Mouse (Mus musculus): ENCODE measurements around the gene Kirrel3. TPM values are rescaled to one million over a fixed set of nuclear protein-coding genes. Genes with fewer than 3 reads are reported as not detected.

Kirrel3 gene
- total RNA-seq, 2 experiments from 2014 or later: 1.8 TPM

DNA sequence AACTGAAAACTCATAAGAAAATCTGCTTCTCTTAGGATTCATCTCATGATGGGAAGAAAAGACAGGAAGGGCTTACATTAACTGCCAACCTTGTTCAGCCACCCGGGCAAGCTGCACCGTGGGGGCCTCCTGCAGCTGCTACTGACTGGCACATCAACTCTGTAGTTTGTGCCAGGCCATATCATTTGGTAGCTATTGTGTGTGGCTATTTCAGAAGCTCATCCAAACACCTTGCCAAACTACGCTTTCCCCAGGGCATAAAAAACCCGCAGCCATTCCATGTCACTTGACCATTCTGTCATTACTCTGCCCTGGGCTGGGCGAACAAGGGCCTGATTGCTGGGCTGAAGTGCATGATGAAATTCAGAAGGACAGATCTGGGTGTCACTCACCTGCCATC is 453.9 kb downstream of the Kirrel3 start:
- DNase-seq (ENCODE audit: low spot score in 2 of 2): no peak

DNA sequence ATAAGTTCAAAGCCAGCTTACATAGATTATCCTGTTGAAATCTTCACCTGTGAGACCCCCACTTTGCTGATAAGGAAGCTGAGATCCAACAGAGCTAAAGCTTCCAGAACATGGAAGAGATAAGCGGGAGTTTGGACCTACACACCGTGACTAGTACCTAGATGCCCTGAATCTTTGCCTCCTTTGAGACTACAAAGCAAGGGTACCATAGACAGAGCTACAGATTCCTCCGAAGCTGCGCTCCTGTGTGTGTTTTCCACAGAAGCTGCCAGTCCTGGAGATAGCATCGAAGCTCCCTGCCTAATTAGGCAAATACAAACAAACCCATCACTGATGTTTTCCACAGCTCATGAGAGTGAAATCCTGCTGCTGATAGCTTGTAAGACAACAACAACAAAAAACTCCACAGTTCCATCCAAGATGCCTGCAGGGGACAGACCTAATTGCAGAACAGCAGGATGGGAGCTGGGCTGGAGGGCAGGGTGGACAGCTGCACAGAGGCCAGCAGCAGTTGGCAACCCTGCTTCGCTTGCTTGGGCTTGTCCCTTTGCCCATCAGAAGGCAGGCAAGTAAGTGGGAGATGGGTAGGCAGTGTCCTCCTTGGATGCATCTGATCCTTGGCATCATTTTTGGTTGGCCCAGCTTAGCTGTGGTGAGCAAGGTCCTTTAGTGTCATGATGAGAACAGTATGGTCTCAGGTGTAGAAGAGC is 456.6 kb downstream of the Kirrel3 start:
- DNase-seq (ENCODE audit: low spot score in 2 of 2): no peak

- no peak for DNase-seq (ENCODE audit: low spot score in 2 of 2)
Measured at GRCm38 (mm10) chr9:34942996-34943395, 457.3 kb downstream of the Kirrel3 start.

DNA sequence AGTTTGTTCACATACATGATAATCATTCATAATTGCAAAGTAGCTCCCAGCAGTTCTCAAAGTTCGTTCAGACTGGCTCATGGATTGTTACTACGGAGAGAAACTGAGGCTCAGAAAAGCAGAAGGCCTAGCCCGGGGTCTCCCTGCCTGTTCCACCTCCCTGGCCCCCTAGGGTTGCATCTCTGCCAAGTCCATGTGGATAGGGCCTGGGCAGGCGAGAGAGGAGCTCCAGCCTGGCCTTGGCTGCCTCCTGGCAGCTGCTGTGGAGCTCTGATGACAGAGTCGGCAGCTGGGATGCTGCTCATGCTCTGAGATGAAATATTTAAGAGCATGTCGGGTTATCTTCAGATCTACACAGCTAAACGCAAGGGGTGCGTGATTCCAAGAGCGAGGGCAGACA is 459.6 kb downstream of the Kirrel3 start:
- no peak for DNase-seq (ENCODE audit: low spot score in 2 of 2)

GRCm38 (mm10) chr9:34947258-34947657 is 461.6 kb downstream of the Kirrel3 start:
- DNase-seq (ENCODE audit: low spot score in 2 of 2): no peak

DNA sequence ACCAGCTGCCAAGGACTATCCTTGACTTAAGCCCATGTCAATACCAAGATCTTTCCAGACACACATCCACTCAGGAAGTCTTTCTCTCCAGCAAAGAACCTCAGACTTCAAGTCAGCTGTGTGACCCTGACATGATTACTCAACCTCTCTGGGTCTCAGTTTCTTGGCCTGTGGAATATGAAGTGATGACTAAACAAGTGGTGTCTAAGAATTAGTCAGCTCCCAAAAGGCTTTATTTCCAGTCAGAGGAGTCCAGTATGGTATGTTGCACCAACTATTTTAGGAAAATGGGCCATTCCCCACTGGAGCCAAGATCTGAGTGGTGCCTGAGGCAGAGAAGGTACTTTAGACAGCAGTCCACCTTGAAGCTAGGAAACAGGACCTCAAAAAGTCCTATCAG is 462.0 kb downstream of the Kirrel3 start:
- no peak for DNase-seq (ENCODE audit: low spot score in 2 of 2)

DNA sequence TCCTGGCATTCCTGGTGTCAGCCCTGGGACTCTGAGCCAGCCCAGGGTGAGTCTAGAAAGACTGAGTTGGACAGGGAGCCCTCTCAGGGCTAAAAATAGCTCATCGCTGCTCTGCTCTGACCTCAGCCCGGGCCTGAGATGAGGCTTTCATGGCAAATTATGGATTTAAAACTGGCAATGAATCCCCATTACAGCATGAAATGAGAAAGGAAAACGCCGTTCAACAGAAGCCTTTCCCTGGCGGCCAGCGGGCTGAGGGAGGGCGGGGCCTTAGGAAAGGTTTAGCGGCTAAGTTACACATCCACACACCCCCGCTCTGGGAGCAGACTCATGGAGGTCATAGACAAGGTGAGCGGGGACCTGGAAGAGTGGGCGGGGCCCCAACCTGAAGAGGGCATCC is 467.7 kb downstream of the Kirrel3 start:
- no peak for DNase-seq (ENCODE audit: low spot score in 2 of 2)

GRCm38 (mm10) chr9:34954212-34954611 is 468.5 kb downstream of the Kirrel3 start:
- no peak for DNase-seq (ENCODE audit: low spot score in 2 of 2)

DNA sequence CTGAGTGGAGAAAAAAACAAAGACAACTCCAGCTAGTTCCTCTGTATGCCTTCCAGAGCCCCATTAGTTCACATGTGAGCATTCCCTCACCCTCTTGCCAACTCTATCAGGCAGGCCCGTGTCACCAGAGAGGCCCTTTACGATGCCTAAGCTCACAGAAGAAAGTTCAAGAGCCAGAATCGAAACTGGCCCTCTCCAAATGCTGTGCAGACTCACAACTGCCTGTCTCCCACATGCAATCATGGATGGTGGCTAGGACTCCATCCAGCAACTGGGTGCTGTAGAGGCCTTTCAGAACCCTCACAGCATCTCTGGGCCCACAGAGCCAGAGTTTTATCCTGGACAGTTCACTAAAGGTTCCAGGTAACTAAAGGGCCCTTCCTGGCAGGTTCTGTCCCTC is 470.8 kb downstream of the Kirrel3 start:
- DNase-seq (ENCODE audit: low spot score in 2 of 2): no peak

DNA sequence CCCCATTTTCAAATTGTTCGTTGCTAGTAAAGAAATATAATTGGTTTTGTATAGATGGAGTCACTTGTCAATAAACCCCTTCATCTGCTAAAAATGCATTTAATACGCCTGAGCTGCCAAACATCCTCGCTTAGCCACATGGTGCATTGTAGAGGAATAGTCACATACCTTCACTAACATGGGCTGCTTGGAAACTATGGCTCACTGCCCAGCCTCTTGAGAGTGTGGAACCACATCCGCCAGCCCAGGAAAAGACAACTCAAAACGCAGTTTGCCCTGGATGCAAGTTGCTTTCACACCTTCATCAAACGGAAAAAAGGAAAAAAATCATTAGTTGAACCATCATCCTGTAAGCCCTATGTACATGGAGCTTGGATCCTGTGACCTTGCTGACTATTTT is 472.0 kb downstream of the Kirrel3 start:
- DNase-seq (ENCODE audit: low spot score in 2 of 2): no peak

- no peak for DNase-seq (ENCODE audit: low spot score in 2 of 2)
Measured at GRCm38 (mm10) chr9:34958183-34958830, 472.6 kb downstream of the Kirrel3 start.

DNA sequence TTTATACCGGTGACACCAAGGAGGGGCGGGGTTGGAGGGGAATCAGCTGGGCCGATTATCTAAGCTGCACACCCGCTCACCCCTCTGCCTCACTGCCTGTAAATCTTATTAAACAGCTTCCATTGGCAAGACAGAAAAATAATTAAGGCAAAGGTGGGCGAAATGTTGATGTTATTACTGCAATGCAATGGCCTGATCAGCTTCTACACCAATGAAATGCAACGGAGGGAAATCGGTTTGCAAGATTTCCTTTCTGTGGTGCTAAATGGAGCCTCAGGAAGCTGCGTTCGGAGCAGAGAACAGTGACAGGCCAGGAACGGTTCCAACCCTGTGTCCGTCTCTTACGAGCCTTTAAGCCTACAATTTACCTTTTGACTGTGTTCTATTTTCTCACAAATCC is 475.0 kb downstream of the Kirrel3 start:
- DNase-seq (ENCODE audit: low spot score in 2 of 2): no peak

- DNase-seq (ENCODE audit: low spot score in 2 of 2): no peak
Measured at GRCm38 (mm10) chr9:34961171-34961570, 475.5 kb downstream of the Kirrel3 start.

DNA sequence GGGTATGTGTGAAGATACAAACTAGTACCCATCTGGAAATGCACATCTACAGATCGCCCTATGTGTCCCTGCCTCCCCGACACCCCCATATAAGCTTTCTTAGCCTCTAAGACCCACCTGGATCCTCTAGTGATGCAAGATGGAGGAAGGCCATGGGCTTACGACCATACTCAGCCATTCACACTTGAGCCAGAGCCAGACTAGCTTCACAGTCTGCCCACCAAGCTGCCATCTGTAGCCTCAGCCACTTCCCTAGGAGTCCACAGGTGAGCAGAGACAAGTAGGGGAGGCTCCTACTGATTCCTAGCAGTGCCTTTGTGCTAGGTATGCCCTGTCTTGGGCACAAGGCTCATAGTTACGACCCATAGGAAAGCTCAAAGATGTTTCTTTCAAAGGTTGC is 476.6 kb downstream of the Kirrel3 start:
- no peak for DNase-seq (ENCODE audit: low spot score in 2 of 2)

DNA sequence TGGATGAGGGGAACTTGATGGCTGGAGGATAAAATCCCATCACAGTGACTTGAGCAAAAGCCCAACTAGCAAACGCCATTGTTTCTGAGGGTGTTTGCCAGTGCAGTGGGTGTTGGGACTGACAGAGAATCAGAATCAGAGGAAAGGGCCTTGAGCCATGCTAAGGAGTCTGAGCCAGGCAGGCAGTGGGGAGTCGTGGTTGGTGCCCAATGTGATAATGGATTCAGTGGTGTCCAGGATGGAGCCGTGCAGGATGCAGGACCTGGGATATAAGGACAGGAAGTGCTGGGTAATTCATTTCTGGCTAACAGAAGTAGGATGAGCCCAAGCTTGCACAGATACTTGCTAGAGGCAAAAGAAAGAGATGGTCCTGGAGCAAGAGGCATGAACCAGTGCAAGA is 477.9 kb downstream of the Kirrel3 start:
- DNase-seq (ENCODE audit: low spot score in 2 of 2): no peak

DNA sequence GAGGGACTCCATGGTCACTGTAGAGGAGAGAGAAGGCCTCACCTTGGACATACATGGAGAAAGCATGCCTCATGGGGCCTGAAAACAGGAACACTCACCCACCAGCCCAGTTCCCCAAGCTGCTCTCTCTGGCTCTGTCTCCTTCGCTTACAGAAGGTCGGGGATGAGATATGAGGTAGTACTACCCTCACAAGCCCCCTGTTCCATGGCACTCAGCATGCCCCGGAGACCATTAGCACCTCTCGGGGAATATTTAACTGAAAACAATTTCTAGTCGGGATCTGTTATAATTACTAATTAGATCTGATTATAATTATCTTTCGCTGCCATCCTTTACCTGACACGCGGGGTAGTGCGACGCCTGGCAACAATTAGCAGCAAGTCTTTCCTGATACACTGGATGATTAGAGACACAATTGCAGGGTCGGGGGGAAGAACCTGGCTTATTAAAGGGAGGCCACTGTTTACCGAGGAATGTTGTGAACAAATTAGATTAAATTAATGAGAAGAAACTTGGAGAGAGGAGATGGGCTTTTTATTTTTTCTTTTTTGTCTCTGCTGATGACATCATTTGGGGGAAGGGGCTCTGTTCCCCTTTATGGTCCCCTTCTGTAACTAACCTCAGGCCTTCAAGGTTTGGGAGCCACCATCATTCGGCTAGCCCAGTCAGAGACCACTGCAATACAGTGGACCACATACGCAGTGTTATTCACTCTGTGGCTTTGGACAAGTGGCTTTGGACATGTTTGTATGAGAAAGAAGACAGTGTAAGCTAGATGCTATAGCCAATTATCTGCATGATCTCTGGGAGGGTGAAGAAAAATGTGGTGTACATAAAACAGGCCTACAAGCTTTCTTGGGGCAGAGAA is 478.7 kb downstream of the Kirrel3 start:
- no peak for DNase-seq (ENCODE audit: low spot score in 2 of 2)

GRCm38 (mm10) chr9:34965041-34965415 is 479.3 kb downstream of the Kirrel3 start:
- DNase-seq (ENCODE audit: low spot score in 2 of 2): no peak

DNA sequence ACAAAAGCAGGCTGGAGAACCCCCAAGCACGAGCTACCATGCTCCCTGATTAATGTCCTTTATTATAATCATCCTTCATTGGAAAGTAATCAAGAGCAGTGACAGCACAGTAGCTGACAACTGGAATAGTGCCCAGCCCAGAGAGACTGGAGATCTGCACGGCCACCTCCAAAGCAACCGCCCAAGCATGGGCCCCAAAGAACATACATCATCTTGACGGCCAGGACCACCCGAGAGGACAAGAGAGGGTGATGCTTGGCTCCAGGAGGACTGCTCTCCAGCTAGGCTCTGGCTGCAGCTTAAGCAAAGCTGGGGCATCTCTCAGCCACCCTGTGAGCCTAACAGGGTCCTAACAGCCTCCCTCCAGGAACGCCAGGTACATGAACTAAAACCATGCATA is 482.1 kb downstream of the Kirrel3 start:
- DNase-seq (ENCODE audit: low spot score in 2 of 2): no peak

DNA sequence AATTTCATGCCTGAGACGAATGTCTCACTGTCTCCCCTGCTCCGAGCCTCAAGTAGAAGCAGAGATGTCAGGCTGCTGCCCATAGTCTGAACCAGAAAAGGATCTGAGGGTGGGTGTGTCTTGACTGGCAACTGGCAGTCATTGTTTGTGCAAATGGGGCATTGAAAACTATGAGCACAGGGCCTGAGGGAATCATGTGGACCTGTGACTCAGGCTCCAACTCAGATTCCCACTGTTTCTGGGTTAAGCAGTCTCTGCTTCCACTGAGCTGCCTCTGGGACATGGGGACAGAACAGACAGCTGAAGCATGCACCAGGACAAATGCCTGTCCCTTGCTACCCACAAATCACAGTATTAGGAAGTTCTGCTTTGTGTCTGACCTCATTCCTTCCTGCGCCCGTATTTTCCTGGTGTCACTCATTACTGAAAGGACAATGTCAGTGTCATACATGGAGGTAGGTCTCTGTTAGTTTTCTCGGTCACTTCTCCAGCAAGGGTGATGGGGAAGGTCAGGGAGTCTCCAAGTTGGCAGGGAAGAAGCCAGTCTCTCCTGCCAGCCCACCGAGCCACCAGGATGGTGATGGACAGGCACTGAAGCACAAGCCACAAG is 484.3 kb downstream of the Kirrel3 start:
- no peak for DNase-seq (ENCODE audit: low spot score in 2 of 2)

GRCm38 (mm10) chr9:34974326-34974725 is 488.6 kb downstream of the Kirrel3 start:
- no peak for DNase-seq (ENCODE audit: low spot score in 2 of 2)

GRCm38 (mm10) chr9:34975245-34975644 is 489.6 kb downstream of the Kirrel3 start:
- no peak for DNase-seq (ENCODE audit: low spot score in 2 of 2)
